Mouse (Mus musculus) ES-E14 (cell line): Measurements from ENCODE around the gene Eif2b3.

Source experiments
- CHD2 ChIP-seq: IDR thresholded peaks from 2 replicates; pipeline ENCODE4 v1.6.1; 2014; ENCODE audit warnings: mild to moderate bottlenecking, low read depth, low read length, inconsistent platforms
- HCFC1 ChIP-seq: IDR thresholded peaks from 2 replicates; pipeline ENCODE4 v1.6.1; 2012; ENCODE audit warnings: low read length, inconsistent platforms, borderline replicate concordance; ENCODE audit not compliant: insufficient read depth
- MAFK ChIP-seq: IDR thresholded peaks from 2 replicates; pipeline ENCODE4 v1.6.1; 2014; ENCODE audit warnings: mild to moderate bottlenecking, low read depth, low read length, inconsistent platforms; ENCODE audit not compliant: insufficient read depth
- ZC3H11A ChIP-seq: IDR thresholded peaks from 2 replicates; pipeline ENCODE4 v1.6.1; 2012; ENCODE audit warnings: low read depth, mild to moderate bottlenecking, inconsistent platforms, low read length, borderline replicate concordance
- ZNF384 ChIP-seq: IDR thresholded peaks from 2 replicates; pipeline ENCODE4 v1.6.1; 2012; ENCODE audit warnings: low read depth, low read length, inconsistent platforms

DNA sequence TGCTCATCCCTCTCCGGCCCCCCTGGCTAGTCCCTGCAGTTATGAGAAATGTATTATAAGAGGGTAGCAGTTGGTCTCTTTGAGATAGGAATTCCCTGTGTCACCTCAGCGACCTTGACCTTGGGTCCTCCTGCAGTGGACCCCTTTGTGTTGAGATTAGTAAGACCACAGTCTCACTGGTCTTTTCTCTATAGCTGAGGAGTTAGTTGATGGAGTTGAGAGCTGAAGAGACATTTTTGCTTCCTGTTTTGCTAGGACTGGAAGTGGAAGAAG is 79.5 kb downstream of the Eif2b3 start:
- TF ChIP-seq ZNF384 (no peak), MAFK (no peak), CHD2 (no peak), HCFC1 (no peak), ZC3H11A (no peak)
